Mouse (Mus musculus) heart, postnatal 0 days (tissue): ENCODE measurements around the gene Aox2.

ENCODE experiments used
- CTCF ChIP-seq: IDR thresholded peaks from 2 replicates; pipeline ENCODE4 v1.5.1; 2016; ENCODE audit warnings: antibody characterized with exemption, control low read depth, low read depth
- EP300 ChIP-seq: IDR thresholded peaks from 2 replicates; pipeline ENCODE4 v1.6.1; 2016; ENCODE audit warnings: antibody characterized with exemption, low read depth

DNA sequence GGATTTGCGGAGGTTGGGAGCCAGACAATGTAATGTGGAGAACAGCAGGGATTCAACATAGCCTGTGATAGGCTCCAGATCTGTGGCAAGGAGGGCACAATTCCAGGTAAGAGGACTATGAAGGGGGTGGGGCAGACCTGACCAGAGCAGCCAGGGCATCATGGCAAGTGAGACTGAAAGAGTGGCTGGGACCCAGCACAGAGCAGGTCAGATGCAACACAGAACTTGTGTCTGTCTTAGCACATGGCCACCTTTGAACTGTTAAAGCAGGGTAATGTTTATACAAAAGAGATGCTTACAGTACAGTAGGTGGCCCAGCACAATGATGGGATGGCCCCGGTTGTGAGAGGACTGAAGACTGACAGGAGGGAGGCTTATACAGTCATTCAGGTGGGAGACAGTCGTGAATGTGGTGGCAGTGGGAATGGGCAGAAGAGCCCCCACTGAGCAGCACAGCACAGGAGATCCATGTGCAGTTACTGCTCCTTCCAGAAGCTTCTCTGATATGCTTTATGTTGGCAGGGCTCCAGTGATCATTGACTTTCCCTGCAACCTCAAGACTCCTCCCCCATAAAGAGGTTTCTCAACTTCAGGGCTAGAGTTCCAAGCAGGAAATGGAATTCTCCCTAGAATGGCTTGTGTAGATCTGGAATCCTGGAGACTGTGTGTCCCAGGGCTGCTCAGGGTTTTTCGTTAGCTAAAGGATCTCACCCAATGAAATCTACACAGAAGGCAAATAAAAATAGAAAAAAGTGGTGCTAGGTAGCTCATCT is 40.4 kb upstream of the Aox2 start:
- no peak for TF ChIP-seq CTCF
- TF ChIP-seq EP300, result no peak
